Mouse (Mus musculus): Measurements from ENCODE around the gene Mzf1.

DNA sequence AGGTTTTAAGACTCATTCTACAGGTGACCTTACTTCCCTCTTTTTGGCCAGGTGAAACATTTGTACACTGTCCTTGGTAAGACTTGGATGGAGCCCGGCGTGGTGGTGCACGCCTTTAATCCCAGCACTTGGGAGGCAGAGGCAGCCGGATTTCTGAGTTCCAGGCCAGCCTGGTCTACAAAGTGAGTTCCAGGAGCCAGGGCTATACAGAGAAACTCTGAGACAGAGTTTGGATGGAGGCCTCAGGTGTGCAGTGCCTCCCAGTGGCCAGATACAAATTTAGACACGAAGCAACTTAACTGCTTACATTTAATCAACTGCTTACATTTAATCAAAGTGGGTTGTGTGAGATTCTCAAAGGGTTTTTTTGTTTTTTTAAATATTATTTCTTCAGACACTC lies 23.5 kb downstream of the Mzf1 start:
- no peak for TF ChIP-seq POLR2A (IDR thresholded peaks at IDR 0.05; ENCODE audit: control insufficient read depth, low read depth, low read length)
- TF ChIP-seq CTCF (IDR thresholded peaks at IDR 0.05; ENCODE audit: control insufficient read depth, insufficient read depth, insufficient replicate concordance, low read depth, low read length), result no peak
